Mouse (Mus musculus): ENCODE measurements around the gene Scgb3a1.
A peak's percentile ranks its signal among the peaks of the same experiment; 100 is the strongest.

The Scgb3a1 gene

DNA sequence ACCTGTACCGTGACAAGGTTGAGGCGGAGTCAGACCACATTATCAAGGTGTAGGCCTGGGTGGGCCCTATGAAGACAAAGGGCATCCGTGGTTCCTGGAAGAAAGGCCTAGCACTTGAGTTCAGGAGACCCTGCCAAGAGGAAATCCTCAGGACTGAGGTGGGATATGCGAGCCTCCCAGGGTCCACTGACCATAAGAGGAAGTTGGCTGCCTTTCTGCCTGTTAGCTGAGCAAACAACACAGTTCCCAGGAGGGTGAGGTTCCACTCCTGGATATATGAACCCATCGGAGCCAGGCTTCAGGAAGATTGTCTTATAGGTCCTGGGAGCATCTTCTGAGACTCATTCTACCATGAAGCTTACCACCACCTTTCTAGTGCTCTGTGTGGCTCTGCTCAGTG lies at the start of gene Scgb3a1:
Gene Scgb3a1, plus strand, starts transcription at position 301 of the 400 bp plus-strand sequence.
- no peak for DNase-seq (ENCODE audit: low spot score)

DNA sequence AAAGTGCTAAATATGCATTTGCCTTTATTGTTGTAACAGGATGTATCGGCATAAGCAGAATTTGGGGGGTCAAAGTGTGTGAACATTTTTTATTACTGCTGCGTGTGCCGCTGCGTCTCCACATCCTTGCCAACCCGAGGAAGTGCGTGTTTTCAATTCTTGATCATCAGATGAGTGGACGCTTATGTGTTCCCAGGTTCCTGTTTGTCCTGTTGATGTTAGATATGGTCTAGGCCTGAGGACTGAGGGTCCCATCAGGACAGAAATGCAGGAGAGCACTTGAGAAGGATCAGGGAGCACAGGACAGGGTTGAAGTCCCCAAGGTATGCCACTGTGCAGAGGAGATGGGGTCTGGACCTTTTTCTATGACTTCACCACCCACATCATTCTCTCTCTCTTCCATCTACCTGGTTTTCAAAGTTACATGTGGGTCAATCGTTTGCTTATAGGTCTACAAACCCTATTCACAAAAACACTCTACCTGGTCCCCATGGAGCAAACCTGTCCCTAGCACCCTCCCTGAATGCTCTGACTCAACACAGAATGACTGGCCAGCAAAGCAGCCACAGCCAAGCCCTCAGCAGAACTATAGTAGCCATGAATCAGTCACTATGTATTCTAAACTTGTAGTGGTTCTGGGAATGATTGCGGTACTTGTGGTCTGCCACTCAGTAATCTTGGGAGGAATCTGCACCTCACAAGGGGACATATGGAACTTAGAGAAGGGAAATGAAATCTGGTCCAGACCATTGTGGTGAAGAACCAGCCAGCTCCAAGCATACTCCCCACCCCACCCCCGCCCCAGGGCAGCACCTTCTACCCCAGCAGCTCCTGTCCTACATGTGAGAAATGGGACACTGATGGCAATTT lies 47.3 kb upstream of the Scgb3a1 start:
- no peak for DNase-seq (ENCODE audit: low spot score)

DNA sequence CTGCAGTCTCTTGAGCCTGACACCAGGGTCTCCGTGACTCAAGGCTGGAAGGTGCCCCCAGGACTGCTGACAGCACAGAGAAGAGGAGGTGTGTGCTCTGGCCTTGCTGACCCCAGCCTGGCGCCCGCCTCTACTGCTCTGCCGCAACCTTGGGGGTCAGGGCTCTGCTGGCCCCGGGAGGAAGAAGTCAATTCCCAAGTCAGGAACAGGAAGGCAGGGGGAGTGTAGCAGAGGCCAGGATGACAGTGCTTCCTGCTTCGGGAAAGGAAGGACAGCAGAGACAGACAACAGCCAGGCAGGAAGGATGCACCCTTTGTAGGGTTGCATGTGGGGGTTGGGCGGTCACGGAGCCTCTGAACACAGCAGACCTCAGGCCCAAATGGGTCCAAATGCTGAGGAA lies 44.9 kb upstream of the Scgb3a1 start:
- no peak for DNase-seq (ENCODE audit: low spot score)

DNA sequence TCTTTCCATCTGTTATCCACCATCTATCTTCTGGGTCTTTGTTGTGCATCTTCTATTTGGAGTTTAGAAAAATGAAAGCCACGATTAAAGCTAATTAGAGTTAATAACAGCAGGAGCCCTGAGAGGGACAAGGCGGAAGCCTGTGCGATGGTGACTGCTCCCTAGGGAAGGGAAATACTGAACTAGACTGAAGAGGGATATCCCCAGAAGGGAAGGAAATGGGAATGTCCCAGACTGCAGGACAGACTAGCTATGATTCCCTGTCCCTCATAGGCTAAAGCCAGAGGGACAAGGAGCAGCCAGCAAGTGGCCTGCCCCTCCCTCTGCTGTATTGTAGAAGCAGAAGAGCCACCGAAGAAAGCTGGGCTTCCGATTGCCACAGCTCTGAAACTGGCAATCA lies 41.5 kb upstream of the Scgb3a1 start:
- no peak for DNase-seq (ENCODE audit: low spot score)

DNA sequence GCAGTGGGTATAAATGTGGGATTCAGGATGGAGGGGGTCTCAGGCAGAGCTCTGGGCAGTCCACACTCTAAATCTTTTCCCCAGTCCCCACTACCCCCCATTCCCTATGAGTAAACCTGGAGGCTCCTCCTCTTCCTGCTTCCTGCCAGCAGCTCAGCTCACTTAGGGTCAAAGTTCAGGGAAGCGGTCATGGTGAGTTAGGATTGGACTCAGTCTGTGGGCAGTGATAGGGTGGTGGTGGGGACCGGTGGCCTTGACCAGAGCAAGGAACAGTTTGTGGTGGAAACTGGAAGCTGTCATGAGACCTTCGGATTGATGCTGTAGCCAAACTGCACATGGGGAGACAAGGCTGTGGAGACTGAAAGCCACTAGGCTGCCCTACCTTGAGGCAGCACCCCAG lies 39.3 kb upstream of the Scgb3a1 start:
- no peak for DNase-seq (ENCODE audit: low spot score)

DNA sequence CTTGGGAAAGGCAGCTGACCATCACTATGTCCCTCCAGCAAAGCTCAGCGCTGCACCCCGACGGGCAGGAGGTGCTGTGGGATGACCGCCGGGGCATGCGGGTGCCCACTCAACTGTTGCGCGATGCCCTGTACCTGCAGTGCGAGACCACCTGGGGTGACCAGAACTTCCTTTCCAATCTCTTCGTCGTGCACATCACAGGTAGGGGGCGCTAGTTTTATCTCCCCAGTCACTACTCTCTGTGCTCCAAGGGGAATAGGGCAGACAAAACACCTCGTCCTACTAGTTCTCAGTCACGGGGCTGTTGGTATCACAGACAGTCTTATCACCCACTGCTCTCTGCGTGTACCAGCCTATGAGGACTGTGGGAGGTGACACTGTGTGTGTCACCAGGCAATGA lies 37.5 kb upstream of the Scgb3a1 start:
- no peak for DNase-seq (ENCODE audit: low spot score)

DNA sequence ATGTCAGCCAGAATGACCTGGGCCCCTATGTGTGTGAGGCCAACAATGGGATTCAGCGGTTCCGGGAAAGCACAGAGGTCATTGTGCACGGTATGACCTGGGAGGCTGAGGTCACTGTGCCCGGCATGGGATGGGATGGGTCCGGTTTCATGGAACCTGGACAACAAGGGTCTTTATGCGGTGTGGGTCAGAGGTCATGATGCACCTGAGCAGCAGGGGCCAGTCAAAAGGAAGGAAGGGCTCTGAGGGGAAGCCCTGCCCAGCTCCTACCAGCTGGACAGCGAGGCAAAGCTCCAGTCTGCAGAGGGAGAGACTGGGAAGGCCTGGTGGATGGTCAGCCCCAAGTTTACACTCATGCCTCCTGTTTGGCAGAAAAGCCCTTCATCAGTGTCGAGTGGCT lies 36.7 kb upstream of the Scgb3a1 start:
- no peak for DNase-seq (ENCODE audit: low spot score)

DNA sequence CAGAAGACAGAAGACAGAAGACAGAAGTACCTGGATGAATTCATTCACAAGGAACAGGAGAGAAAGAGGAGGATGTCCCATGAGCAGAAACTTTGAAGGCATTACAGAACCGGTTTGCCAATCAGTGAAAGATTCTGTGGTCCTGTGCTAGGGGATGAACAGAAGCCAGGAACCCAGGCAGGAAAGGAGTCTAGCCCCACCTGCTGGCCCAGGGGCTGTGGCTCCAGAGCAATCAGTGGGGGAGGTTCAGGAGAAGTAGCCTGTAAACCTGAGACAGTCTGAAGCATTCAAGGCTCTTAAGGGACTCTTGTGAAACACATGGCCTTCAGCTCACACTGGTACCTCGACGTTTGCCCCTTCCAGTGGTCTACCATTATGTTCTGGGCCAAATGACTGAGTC lies 32.3 kb upstream of the Scgb3a1 start:
- no peak for DNase-seq (ENCODE audit: low spot score)

DNA sequence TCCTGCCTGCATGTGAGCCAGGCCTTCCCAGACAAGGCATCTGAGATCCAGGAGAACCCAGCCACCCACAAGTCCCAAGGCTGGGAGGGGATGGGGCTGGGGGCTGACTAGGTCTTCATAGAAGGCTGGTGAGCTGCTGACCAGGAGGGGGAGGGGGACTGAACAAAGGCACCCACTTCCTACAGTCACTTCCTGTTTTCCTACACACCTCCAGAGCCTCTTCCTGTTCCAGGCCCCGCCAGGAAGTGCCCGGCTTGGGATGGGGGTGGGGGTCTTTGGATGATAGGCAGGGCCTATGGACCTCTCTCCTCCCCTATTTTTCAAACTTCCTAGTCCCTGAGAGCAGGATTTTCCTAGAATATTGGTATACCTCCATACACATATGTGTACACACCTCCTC lies 31.2 kb upstream of the Scgb3a1 start:
- DNase-seq (ENCODE audit: low spot score) = no peak

DNA sequence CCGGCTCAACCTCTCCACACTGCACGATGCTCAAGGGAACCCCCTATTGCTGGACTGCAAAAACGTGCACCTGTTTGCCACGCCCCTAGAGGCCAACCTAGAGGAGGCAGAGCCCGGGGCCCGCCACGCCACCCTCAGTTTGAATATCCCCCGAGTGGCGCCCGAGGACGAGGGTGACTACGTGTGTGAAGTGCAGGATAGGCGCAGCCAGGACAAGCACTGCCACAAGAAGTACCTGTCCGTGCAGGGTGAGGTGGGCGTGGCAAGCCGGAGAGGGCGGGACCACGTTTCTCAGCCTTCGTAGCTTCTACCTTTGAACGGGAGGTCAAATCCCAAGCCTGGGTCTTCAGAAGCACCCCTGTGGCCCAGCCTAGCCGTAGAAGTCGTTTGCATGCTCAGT lies 29.3 kb upstream of the Scgb3a1 start:
- no peak for DNase-seq (ENCODE audit: low spot score)

DNA sequence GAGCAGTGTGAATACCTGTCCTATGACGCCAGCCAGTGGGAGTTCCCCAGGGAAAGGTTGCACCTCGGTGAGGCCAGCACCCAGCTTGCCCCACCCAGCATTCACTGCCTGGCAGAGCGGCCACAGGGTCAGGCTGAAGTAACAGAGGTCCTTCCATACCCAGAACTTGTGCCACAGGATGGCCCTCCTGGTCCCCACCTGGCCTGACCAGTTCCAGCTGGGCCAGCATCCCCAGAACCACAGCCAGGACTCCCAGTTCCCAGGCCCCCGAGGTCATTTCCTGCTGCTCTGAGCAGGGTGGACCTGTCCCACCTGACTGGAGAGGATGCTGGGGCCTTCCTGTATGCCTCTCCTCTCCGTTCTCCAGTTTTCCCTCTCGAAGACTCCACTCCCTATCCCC lies 27.7 kb upstream of the Scgb3a1 start:
- no peak for DNase-seq (ENCODE audit: low spot score)

DNA sequence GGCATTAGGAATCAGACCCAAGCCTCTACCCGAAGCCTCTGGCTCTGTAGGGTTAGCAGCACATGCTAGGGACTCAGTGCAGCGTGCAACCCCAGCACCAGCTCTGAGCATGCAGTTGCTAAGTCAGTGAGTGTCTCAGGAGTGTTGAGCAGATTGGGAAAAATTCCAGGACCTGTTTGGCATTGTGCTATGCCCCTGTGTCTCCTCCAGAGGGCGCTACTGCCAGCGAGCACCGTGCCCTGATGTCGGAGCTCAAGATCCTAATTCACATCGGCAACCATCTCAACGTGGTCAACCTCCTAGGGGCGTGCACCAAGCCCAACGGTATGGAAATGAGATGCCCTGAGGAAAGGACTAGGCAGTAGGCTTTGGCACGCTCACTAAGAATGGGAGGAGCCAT lies 27.0 kb upstream of the Scgb3a1 start:
- DNase-seq (ENCODE audit: low spot score) = no peak

DNA sequence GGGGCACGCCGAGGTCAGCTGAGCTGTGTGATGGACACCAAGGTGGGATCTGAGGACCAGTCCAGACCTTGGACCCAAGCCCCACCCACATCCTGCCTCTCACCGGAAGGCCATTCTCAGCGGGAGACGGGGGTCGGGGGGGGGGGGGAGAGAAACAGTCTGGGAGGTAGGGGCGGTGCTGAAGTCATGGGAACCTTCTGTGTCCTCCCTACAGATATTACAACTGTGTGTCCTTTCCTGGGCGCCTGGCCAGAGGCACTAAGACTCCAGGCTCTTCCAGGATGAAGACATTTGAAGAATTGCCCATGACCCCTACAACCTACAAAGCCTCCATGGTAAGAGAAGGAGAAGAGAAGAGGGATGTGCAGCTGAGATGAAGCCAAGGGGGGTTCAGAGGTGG lies 17.7 kb upstream of the Scgb3a1 start:
- no peak for DNase-seq (ENCODE audit: low spot score)

DNA sequence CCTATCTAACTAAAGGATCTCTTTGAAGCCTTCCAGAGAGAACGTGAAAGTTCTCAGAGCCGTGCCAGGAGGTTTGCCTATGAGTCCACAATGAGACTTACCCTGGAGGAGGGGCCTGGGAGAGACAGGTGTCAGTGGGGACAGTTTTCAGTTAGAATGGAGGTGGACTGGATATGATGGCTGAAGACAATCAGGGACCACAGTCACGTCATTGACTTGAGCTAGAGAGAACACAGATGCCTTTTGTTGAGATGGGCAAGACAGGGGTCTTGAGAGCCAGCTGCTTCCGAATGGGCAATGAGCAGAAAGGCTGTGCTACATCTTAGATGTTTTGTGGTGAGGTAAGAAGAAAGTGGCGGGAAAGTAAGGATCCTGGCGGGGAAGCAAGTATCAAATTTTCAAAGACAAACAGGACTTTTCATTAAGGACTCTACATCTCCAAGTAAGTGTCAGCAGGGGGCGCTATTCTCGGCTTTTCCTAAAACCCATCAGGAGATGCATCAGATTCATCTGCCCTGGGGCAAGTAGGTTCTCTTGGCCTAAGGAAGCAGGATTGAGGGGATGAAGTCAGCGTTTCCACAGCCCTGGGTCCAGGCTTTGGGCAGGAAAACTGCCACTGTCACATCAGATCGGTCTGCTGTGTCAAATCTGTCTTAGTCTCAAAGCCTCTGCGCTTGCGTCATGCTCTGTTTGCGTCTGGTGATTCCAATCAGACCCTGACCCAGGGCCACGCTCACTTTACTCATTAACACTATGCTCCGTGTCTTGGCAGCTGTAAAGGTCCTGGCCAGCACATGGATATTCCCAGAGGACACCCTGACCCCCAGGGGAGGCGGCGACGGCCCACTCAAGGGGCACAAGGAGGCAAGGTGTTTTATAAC lies 13.1 kb upstream of the Scgb3a1 start:
- no peak for DNase-seq (ENCODE audit: low spot score)

DNA sequence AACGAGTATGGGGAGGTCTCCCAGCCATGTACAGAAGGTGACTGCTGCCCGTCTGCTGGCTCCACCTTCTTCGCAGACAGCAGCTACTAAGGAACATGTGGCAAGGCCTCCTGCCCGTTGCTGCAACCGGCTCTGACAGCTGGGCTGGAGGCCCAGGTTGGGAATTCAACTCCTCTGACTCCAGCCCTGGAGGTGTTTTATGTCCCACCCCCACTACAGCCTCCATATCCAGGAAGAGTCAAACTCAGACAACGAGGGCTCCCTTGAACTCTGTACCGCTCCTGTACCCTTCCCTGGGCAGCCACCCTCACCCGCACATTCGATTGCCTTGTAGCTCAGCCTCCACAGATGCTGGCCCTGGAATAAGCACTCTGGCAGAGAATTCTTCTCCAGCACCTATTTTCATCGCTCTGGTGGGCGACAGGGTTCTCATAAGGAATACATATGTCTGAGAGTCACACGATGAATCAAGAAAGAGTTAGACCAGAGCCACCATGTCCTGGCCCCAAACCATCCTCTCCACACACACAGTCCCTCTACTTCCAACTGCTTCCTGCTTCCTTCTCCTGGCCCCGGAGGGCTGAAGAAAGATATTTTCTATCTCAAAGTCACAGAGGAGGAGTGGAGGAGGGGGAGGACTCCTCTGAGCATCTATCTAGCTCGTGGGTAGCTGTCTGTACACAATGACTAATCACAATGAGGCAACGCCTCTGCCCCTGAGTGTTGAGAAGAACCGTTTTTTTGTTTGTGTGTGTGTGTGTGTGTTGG lies 12.2 kb upstream of the Scgb3a1 start:
- no peak for DNase-seq (ENCODE audit: low spot score)

DNA sequence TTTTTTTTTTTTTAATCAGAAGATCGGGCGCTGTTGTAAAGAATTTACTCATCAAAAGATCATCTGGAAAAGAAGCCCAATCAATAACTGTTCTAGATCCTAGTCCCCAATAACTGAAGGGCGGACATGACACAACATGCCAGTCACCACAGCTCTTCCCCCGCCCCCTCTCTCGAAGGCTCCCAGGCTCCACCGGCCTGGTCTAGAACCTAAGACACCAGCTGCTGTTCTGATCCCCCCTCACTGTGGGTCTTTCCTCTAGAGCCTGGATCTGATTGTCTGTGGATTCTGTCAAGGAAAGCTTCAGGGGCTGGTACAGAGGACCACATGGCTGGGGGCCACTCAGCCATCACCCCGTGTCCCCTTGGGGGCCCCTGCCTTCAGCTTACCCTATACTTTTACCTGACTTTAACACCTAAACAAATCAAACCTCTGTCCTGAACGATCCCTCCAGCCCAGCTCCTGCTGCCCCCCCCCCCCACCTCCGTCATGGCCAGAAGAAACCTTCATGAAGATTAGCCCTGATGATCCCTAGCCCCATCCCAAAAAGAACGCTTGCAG lies 11.6 kb upstream of the Scgb3a1 start:
- DNase-seq (ENCODE audit: low spot score) = no peak

DNA sequence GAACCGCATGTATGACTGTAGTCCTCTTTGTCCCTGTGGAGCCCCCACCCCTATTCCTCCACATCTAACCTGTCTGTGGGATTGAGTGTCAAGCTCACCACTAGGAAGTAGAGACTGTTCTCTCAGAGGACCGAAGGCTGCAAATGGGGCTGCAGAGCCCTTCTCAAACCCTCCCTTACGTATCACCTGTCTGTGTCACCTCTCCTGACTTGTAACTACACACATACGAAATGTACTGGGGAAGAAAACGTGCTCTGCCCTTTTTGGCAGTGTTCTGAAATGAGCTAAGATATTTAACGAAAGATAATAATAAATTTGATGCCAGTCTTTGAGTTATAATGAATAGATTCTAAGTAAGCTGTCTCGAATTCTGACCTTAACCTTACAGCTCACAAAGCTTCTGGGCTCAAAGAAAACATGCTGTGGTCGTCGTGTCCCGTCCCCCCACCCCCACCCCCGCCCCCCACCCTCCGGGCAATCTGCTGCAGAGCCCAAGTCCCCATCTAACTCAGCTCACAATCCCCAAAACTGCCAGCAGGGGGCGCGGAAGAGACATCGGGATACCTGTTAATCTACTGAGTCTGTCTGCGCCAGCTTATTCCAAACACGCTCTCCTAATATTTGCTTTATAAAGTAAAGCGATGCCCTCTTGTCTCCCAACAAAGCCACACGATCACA lies 10.9 kb upstream of the Scgb3a1 start:
- peak; percentile 82 for DNase-seq (ENCODE audit: low spot score)

DNA sequence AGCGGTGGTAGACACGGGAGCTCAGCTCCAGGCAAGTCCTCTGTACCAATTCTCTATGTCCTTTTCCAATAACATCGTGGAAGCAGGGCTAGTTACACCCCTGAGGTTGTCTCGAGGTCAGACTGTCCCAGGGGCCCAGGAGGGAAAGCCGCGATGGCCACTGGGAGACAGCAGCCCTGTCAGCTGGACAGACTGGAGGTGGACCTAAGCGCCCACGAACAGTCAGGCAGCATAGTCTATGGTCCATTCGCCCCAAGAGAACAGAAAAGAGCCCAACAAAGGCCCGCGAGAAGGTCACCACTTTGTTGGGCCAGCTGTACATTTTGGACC lies 10.4 kb upstream of the Scgb3a1 start:
- DNase-seq (ENCODE audit: low spot score) = no peak

DNA sequence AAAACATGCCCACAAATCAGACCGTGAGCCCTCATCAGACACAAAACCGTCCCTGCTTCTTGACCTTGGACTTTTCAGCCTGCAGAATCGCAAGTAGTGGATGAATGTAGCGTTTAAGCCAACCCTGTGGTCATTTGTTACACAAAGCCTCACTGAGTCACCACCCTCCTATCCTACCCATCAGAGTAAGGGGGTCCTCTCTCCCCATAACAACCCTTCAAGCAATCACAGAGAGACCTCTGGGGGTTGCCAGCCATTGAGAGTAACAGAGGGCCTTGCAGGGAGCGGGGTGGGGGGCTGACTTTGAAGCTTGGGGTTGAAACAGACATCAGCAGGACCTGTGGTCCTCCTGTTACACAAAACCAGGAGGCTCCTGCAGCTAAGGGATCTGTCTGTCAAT lies 8.8 kb upstream of the Scgb3a1 start:
- DNase-seq (ENCODE audit: low spot score) = no peak

DNA sequence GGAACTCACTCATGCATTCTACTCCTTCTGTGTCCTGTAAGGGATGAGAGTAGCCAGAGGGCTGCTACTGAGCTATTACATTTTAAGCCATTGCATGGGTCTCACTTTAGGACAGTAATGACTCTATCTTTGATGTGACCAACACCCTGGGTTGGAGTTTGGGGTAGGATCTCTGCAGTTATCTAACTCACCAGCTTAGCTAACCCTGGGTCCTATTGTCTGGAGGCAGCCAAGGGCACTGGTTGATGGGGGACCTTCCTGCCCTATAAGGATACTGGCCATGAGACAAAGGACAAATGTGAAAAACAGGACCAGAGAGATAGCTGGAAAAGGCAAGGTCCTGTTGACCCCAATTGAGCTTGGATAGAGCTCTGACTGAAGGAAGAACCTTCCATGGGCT lies 7.9 kb upstream of the Scgb3a1 start:
- no peak for DNase-seq (ENCODE audit: low spot score)

DNA sequence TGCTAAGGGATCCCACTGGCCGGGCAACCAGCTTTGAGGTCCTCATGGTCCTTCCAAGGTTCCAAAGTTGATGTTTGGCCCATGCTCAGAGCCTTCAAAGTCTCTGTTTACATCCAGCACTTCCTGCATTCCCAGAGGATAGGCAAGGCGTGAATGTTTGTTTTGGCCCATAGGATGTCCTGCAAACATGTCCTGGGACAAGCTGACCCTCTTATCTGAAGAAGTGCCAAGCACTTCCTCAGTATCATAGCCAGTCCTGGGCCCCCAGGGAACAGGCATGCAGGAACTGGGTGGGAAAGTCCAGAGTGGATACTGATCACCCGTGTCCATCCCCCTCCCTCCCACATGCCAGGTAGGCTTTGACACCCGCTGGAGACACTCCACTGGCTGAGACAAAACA lies 5.3 kb upstream of the Scgb3a1 start:
- DNase-seq (ENCODE audit: low spot score) = no peak
